15 mouse cellular contexts compared by ENCODE assay signal in genomic region chr7:134167586-134167985, GRCm38 (mm10).
DNase-seq lines count a peak whose midpoint lies in the region; ATAC-seq and TF ChIP-seq lines count a peak whose summit lies in the region.
"Had no signal": no experiment of that assay in that cellular context is flagged by ENCODE, and none has a peak within 500 bp of the region (broad histone marks: within the 10 kb centered on the region; RNA-seq: fewer than 3 reads in every experiment).

No protein-coding gene starts in this region.

- H3K27me3 ChIP-seq in kidney, embryonic 15.5 days = no peaks in the 10 kb centered on the region
- H3K27me3 ChIP-seq in midbrain, postnatal 0 days (ENCODE audit: insufficient read depth, low read length) = no peaks in the 10 kb centered on the region
- H3K27me3 ChIP-seq: embryonic facial prominence, embryonic 13.5 days; hindbrain, embryonic 15.5 days; limb, embryonic 12.5 days; midbrain, embryonic 15.5 days; stomach, embryonic 15.5 days had no signal

- no peak for TF ChIP-seq CTCF in midbrain, postnatal 0 days (IDR thresholded peaks at IDR 0.05)

- no peaks in the 10 kb centered on the region for H3K9me3 ChIP-seq in kidney, embryonic 15.5 days (replicated peaks)
- H3K9me3 ChIP-seq in midbrain, postnatal 0 days (ENCODE audit: low read length) = no peaks in the 10 kb centered on the region
- H3K9me3 ChIP-seq: embryonic facial prominence, embryonic 13.5 days; hindbrain, embryonic 15.5 days; limb, embryonic 12.5 days; midbrain, embryonic 15.5 days; stomach, embryonic 15.5 days had no signal

- no peak for DNase-seq in kidney, adult 18-20 months
- peak; percentile 54 for DNase-seq in NIH3T3 (ENCODE audit: low read depth)
- peak; percentile 35 to 38 for DNase-seq in heart, postnatal 10 days
- DNase-seq in right cerebral cortex, adult 2 months (ENCODE audit: low spot score in 2 of 2) = no peak
- DNase-seq in midbrain, postnatal 0 days (ENCODE audit: low spot score) = no peak
- DNase-seq: cerebellum, adult 18-20 months; layer of hippocampus, adult 9-11 months; liver, postnatal 0 days had no signal

- H3K4me2 ChIP-seq in kidney, embryonic 15.5 days = no peak overlapping the region
- H3K4me2 ChIP-seq in midbrain, postnatal 0 days (ENCODE audit: low read depth, low read length, poor library complexity, severe bottlenecking) = no peak overlapping the region
- H3K4me2 ChIP-seq: embryonic facial prominence, embryonic 13.5 days; hindbrain, embryonic 15.5 days; limb, embryonic 12.5 days; midbrain, embryonic 15.5 days; stomach, embryonic 15.5 days had no signal

- H3K27ac ChIP-seq in kidney, embryonic 15.5 days = peak overlapping the region; percentile 59; the same call in 1 of the 2 replicates
- peak overlapping the region; percentile 96 for H3K27ac ChIP-seq in brown adipose tissue, adult 24 weeks (replicated peaks; ENCODE audit: low read depth, low read length)
- no peak overlapping the region for H3K27ac ChIP-seq in midbrain, postnatal 0 days (ENCODE audit: low read depth, low read length)
- H3K27ac ChIP-seq: embryonic facial prominence, embryonic 13.5 days; hindbrain, embryonic 15.5 days; limb, embryonic 12.5 days; midbrain, embryonic 15.5 days; stomach, embryonic 15.5 days had no signal

- no peak for ATAC-seq in kidney, embryonic 15.5 days (replicated peaks; ENCODE audit: low FRiP score)
- ATAC-seq in midbrain, postnatal 0 days (ENCODE audit: low FRiP score) = no peak
- ATAC-seq: liver, postnatal 0 days; midbrain, embryonic 15.5 days had no signal

- intact Hi-C loops in heart, postnatal 10 days (cut with DNase I) = no loop called here

- no peak overlapping the region for H3K9ac ChIP-seq in kidney, embryonic 15.5 days
- H3K9ac ChIP-seq in midbrain, postnatal 0 days (replicated peaks; ENCODE audit: low read length, poor library complexity, severe bottlenecking) = no peak overlapping the region
- H3K9ac ChIP-seq: embryonic facial prominence, embryonic 13.5 days; hindbrain, embryonic 15.5 days; limb, embryonic 12.5 days; liver, postnatal 0 days; midbrain, embryonic 15.5 days; stomach, embryonic 15.5 days had no signal

- H3K36me3 ChIP-seq in kidney, embryonic 15.5 days = no peaks in the 10 kb centered on the region
- H3K36me3 ChIP-seq in midbrain, postnatal 0 days (ENCODE audit: insufficient read depth, low read length) = no peaks in the 10 kb centered on the region
- H3K36me3 ChIP-seq: embryonic facial prominence, embryonic 13.5 days; hindbrain, embryonic 15.5 days; limb, embryonic 12.5 days; midbrain, embryonic 15.5 days; stomach, embryonic 15.5 days had no signal

- WGBS in kidney, embryonic 15.5 days = 14% methylated on average over 3 of the region's 3 CpGs
- WGBS in midbrain, postnatal 0 days = 59% methylated on average over 3 of the region's 3 CpGs

- 0 out of 2 replicates have a peak, but pooled peaks cover 5% of the 10 kb centered on the region for H3K4me1 ChIP-seq in kidney, embryonic 15.5 days
- H3K4me1 ChIP-seq in brown adipose tissue, adult 24 weeks (ENCODE audit: control insufficient read depth, insufficient read depth, insufficient read length, low read length) = peaks cover 4% of the 10 kb centered on the region; the same call in 1 of the 2 replicates
- no peaks in the 10 kb centered on the region for H3K4me1 ChIP-seq in midbrain, postnatal 0 days (ENCODE audit: insufficient read depth, low read length)
- H3K4me1 ChIP-seq: hindbrain, embryonic 15.5 days; limb, embryonic 12.5 days; midbrain, embryonic 15.5 days; stomach, embryonic 15.5 days had no signal

- no peak overlapping the region for H3K4me3 ChIP-seq in kidney, embryonic 15.5 days (replicated peaks)
- no peak overlapping the region for H3K4me3 ChIP-seq in brown adipose tissue, adult 24 weeks (ENCODE audit: insufficient read depth, low read depth, low read length)
- H3K4me3 ChIP-seq in midbrain, postnatal 0 days (ENCODE audit: low read depth, low read length) = no peak overlapping the region
- H3K4me3 ChIP-seq: embryonic facial prominence, embryonic 13.5 days; hindbrain, embryonic 15.5 days; limb, embryonic 12.5 days; midbrain, embryonic 15.5 days; stomach, embryonic 15.5 days had no signal

Comparison
In these comparisons a context has a peak if more than half of its experiments do, and no peak if none do; other contexts are left out.
1. DNase-seq: peak in NIH3T3 (single experiment) and heart, postnatal 10 days (2 of 2); none in kidney, adult 18-20 months (single experiment), right cerebral cortex, adult 2 months (0 of 2) and midbrain, postnatal 0 days (single experiment).